Mouse (Mus musculus) midbrain, embryonic 10.5 days (tissue): ENCODE measurements around the gene Gfra1. TPM values are rescaled to one million over a fixed set of nuclear protein-coding genes. Genes with fewer than 3 reads are reported as not detected.
A peak's percentile ranks its signal among the peaks of the same experiment; 100 is the strongest.

ENCODE experiments used
- DNase-seq: peaks from one replicate; pipeline ENCODE4 v3.0.0-alpha.2; 2017; ENCODE audit warnings: low spot score
- H3K27ac ChIP-seq: fragments of 300-500 bp; sonication (generic); replicated peaks from 2 replicates; pipeline ENCODE4 v1.5.1; 2016; ENCODE audit warnings: mild to moderate bottlenecking
- H3K27me3 ChIP-seq: fragments of 300-500 bp; sonication (generic); 2 replicates; pipeline ENCODE4 v1.6.1; 2016; ENCODE audit warnings: low read depth, mild to moderate bottlenecking; ENCODE audit not compliant: poor library complexity, severe bottlenecking
- H3K36me3 ChIP-seq: fragments of 300-500 bp; sonication (generic); 2 replicates; pipeline ENCODE4 v1.6.1; 2016; ENCODE audit warnings: mild to moderate bottlenecking, moderate library complexity
- H3K4me1 ChIP-seq: fragments of 300-500 bp; sonication (generic); 2 replicates; pipeline ENCODE4 v1.6.1; 2016
- H3K4me3 ChIP-seq: fragments of 300-500 bp; sonication (generic); 2 replicates; pipeline ENCODE4 v1.5.1; 2016; ENCODE audit warnings: mild to moderate bottlenecking, moderate library complexity
- H3K9me3 ChIP-seq: fragments of 300-500 bp; sonication (generic); replicated peaks from 2 replicates; pipeline ENCODE4 v1.6.1; 2016; ENCODE audit warnings: mild to moderate bottlenecking
- WGBS: fragments of 180-500 bp; shearing (Covaris S2); methylation state at CpG from one replicate; pipeline ENCODE4 v1.1.7; 2016; 5-methylcytosine and 5-hydroxymethylcytosine counted together
- polyA plus RNA-seq: library from polyadenylated mRNA; unstranded; fragments of >200 nt; fragmentation: Nextera tagmentation; extraction: Ambion mirVana; gene quantifications from 2 replicates; pipeline ENCODE4 v1.2.1, GENCODE M21; 2016

Gene Gfra1
- polyA plus RNA-seq, 1 experiment from 2014 or later: 22.1 TPM

DNA sequence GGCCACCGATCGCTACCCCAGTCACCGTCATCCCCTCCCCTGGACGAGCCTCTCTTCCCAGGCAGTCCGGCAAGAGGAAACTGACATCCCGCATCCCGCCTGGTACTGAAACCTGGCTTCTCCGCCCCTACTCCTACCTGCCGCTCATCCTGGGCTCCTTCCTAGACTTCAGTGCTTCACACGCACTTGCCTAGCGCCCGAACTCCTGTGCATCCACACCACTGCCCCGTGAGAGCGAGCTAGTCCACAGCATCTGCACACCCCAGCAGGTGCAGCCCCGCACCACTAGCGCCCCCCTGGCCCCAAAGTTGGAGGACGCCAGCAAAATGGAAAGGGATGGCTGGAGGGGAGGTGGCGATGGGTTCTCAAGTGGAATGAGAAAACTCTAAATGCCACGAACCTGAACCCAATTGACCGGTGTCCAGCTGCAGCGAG is 631 bp downstream of the Gfra1 start:
- no peaks in the 10 kb centered on the region for H3K9me3 ChIP-seq
- no peaks in the 10 kb centered on the region for H3K36me3 ChIP-seq
- under 1% methylated on average over 21 of the region's 21 CpGs for WGBS
- peak; percentile 70 for DNase-seq
- H3K4me1 ChIP-seq: peaks cover 59% of the 10 kb centered on the region
- H3K27me3 ChIP-seq: peaks cover 92% of the 10 kb centered on the region
- peak overlapping the region; percentile 84 for H3K27ac ChIP-seq
- H3K4me3 ChIP-seq: peak overlapping the region; percentile 67

- H3K4me1 ChIP-seq: peaks cover 53% of the 10 kb centered on the region
Measured at GRCm38 (mm10) chr19:58454261-58455060, 1.2 kb downstream of the Gfra1 start.

DNA sequence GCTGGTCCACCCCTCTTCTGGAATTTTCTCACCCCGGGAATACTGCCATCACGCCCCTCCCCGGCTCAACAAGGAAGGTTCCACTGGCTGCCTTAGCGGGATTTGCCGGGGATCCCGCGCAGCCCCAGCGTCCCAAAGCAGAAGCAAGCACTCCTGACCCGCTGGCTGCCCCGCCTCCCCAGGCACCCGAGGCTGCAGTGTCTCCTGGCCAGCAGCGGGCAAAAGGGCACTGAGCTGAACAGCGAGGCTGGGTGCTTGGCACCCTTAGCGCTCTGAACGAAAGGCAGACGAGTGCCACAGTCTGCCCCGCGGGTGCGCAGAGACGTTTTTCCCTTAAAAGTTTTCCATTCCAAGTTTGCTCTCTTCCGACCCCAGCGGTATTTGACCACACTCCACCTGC is 2.1 kb downstream of the Gfra1 start:
- DNase-seq: peak; percentile 57
- Histone ChIP-seq H3K9me3 (no peaks in the 10 kb centered on the region), H3K4me1 (peaks cover 53% of the 10 kb centered on the region), H3K27ac (peak overlapping the region; percentile 84), H3K27me3 (peaks cover 77% of the 10 kb centered on the region), H3K36me3 (0 out of 2 replicates have a peak, but pooled peaks cover 5% of the 10 kb centered on the region), H3K4me3 (peak overlapping the region; percentile 67)
- under 1% methylated on average over 22 of the region's 22 CpGs for WGBS

More at GRCm38 (mm10) chr19:58454261-58455060, 1.2 kb downstream of the Gfra1 start:
- peak; percentile 70 for DNase-seq
- peaks cover 86% of the 10 kb centered on the region for H3K27me3 ChIP-seq
- H3K4me3 ChIP-seq: peak overlapping the region; percentile 67
- no peaks in the 10 kb centered on the region for H3K9me3 ChIP-seq
- H3K36me3 ChIP-seq: no peaks in the 10 kb centered on the region
- H3K27ac ChIP-seq: peak overlapping the region; percentile 84
- under 1% methylated on average over 61 of the region's 61 CpGs for WGBS

DNA sequence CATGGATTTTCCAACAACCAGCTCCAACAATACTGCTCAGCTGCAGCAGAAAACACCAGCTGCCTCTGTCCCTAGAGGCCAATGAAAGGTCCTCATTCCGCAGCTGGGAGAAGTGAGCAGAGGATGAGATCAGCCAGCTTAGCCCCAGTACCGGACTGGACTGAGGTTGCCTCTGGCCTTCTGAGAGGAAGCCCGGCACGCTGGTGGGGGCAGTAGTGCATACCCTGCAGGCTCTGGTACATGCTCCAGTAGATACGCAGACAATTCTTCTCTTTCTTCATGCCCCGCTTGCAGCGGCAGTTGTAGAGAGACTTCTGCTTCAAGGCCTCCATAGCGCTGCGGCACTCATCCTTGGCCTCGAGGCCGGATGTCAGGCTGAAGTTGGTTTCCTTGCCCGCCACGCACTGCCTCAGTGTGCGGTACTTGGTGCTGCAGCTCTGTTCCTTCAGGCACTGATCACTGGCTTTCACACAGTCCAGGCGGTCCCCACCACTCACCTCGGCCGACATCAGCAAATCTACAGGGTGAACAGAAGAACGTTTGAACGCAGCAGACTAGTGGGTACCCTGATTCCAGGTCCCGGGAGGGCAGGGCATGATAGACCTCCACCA is 2.7 kb downstream of the Gfra1 start:
- 3% methylated on average over 20 of the region's 20 CpGs for WGBS
- peak overlapping the region; percentile 67 for H3K4me3 ChIP-seq
- peak overlapping the region; percentile 84 for H3K27ac ChIP-seq
- H3K9me3 ChIP-seq: no peaks in the 10 kb centered on the region
- H3K27me3 ChIP-seq: peaks cover 72% of the 10 kb centered on the region
- H3K36me3 ChIP-seq: 0 out of 2 replicates have a peak, but pooled peaks cover 5% of the 10 kb centered on the region
- H3K4me1 ChIP-seq: peaks cover 53% of the 10 kb centered on the region
- DNase-seq: peak; percentile 52

DNA sequence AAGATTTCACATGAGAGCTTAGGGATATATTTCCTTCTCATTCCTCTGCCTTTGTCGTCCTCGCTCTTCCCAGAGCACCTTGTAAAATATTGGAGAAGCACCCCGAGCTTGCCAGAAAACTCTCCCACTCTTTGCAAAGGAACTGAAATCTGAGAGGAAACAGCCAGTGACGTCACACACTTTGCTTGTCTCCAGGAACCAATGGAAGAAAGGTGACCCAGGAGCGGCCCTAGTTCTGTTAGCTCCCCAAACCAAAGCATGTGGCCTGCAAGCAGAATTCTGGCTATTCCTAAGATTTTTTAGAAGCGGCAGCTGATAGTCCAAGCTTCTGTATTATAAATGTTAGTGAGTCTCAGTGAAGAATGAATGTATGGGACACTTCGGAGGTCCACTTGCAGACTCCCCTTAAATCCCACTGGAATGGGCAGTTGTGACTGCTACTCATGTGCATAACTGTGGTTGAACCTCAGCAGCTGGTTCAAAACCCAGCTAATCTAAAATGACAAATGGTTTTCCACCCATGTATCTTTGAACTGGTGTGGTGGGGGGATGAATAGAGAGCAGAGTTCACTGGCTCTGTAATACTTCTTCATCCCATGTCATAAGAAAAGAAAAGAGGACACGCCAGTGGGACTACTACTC is 3.4 kb downstream of the Gfra1 start:
- Histone ChIP-seq H3K27ac (0 out of 2 replicates have a peak overlapping the region, but pooled peaks have one; percentile 84), H3K9me3 (no peaks in the 10 kb centered on the region), H3K4me3 (peak overlapping the region; percentile 67; the same call in 1 of the 2 replicates), H3K36me3 (0 out of 2 replicates have a peak, but pooled peaks cover 5% of the 10 kb centered on the region), H3K27me3 (peaks cover 65% of the 10 kb centered on the region), H3K4me1 (peaks cover 53% of the 10 kb centered on the region)
- no peak for DNase-seq
- 51% methylated on average over 8 of the region's 8 CpGs for WGBS

- Histone ChIP-seq H3K4me1 (peaks cover 45% of the 10 kb centered on the region), H3K36me3 (0 out of 2 replicates have a peak, but pooled peaks cover 5% of the 10 kb centered on the region), H3K4me3 (no peak overlapping the region; the same call in 1 of the 2 replicates), H3K27me3 (peaks cover 56% of the 10 kb centered on the region), H3K9me3 (no peaks in the 10 kb centered on the region), H3K27ac (no peak overlapping the region)
- DNase-seq: no peak
- 71% methylated on average over 6 of the region's 6 CpGs for WGBS
Measured at GRCm38 (mm10) chr19:58451323-58451722, 4.4 kb downstream of the Gfra1 start.

DNA sequence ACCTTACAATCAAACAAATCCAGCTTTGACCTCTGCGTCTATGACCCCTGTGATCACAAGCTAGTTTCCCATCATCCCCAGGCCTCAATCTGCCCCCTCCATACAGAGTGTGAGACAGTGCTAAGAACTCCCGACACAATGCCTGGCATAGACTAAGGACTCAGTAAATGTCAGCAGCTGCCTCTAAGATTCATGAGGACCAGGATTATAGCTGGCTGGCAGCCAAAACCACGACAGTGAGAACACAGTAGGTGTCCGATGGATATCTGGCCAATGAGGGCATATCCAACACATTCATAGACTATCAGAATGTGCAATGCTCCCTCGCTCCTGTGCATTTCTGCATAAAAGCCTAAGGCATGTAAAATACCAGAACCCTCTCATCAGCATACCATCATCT is 5.0 kb downstream of the Gfra1 start:
- 0 out of 2 replicates have a peak, but pooled peaks cover 5% of the 10 kb centered on the region for H3K36me3 ChIP-seq
- peaks cover 52% of the 10 kb centered on the region for H3K27me3 ChIP-seq
- H3K9me3 ChIP-seq: no peaks in the 10 kb centered on the region
- DNase-seq: no peak
- H3K27ac ChIP-seq: no peak overlapping the region
- H3K4me1 ChIP-seq: peaks cover 39% of the 10 kb centered on the region
- 77% methylated on average over 5 of the region's 5 CpGs for WGBS
- H3K4me3 ChIP-seq: no peak overlapping the region

DNA sequence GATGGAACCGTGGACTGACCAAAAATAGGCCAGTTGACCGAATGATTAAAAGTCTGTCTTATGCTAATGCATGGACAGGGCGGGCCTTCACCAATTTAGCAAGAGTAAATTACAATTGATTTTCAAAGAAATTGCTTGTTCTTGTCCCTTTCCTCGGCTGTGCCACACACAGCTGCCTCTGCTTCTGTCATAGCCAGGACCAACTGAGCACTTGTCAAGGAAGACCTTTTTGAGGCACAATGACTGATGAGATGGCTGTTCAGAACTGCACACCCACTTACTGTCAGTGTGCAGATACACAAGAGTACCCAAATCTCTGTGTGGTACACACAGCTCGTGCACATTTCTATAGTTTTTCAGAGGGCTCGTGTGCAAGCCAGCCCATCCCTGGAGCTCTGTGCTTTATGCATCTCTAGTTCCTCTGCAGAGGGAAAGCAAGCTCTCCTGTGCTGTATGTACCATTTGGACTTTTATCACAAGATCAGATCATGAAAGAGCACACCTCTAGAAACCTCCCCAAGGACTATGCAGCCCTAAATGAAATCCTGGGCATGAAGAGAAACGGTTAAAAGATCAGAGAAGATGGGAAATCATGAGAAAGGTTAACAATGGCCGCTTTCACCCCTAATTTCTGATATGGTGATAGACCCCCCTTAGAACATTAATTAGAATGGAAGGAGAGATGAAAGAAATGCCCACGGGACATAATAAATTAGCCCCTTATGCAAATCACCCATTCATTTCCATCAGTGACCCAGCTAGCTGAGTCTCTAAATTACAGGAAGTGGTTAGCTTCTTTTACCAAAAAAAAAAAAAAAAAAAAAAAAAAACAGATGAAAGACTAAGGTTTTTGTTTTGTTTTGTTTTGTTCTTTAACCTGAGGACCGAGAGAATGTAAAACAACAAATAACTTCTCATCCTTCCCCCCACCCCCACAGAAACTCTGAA is 12.7 kb downstream of the Gfra1 start:
- Histone ChIP-seq H3K4me3 (no peak overlapping the region), H3K36me3 (no peaks in the 10 kb centered on the region), H3K4me1 (peaks cover 22% of the 10 kb centered on the region), H3K27me3 (no peaks in the 10 kb centered on the region), H3K9me3 (no peaks in the 10 kb centered on the region), H3K27ac (no peak overlapping the region)
- 73% methylated on average over 10 of the region's 10 CpGs for WGBS
- DNase-seq: no peak

GRCm38 (mm10) chr19:58441785-58442184 is 13.9 kb downstream of the Gfra1 start:
- peaks cover 34% of the 10 kb centered on the region for H3K4me1 ChIP-seq
- no peak for DNase-seq
- H3K27me3 ChIP-seq: no peaks in the 10 kb centered on the region
- H3K36me3 ChIP-seq: no peaks in the 10 kb centered on the region
- whole genome bisulfite sequencing: 65% methylated on average over 7 of the region's 7 CpGs
- no peak overlapping the region for H3K4me3 ChIP-seq
- no peaks in the 10 kb centered on the region for H3K9me3 ChIP-seq
- H3K27ac ChIP-seq: no peak overlapping the region

- Histone ChIP-seq H3K36me3 (no peaks in the 10 kb centered on the region), H3K27ac (no peak overlapping the region), H3K27me3 (no peaks in the 10 kb centered on the region), H3K9me3 (no peaks in the 10 kb centered on the region), H3K4me3 (no peak overlapping the region), H3K4me1 (peaks cover 34% of the 10 kb centered on the region)
- no peak for DNase-seq
- 94% methylated on average over 7 of the region's 7 CpGs for WGBS
Measured at GRCm38 (mm10) chr19:58441246-58441645, 14.5 kb downstream of the Gfra1 start.

DNA sequence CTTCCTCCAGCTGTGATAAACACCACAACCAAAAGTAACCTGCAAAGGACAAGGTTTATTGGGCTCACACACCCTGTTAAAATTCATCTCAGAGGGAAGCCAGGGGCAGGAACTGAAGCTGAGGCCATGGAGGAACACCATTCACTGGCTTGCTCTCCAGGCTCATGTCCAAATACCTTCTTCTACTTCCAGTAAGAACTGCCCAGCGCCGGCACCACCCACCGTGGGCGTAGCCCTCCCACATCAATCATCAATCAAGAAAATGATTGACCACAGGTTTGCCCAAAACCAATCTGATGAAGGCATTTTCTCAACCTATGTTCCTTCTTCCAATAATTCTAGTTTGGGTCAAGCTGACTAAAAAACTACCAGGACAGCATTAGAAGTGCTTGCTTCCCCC is 16.9 kb downstream of the Gfra1 start:
- Histone ChIP-seq H3K27me3 (no peaks in the 10 kb centered on the region), H3K4me1 (peaks cover 33% of the 10 kb centered on the region), H3K27ac (no peak overlapping the region), H3K9me3 (no peaks in the 10 kb centered on the region), H3K36me3 (no peaks in the 10 kb centered on the region), H3K4me3 (no peak overlapping the region)
- 87% methylated on average over 4 of the region's 4 CpGs for WGBS
- DNase-seq: no peak
